Mouse (Mus musculus) liver, postnatal 0 days (tissue): ENCODE measurements around the gene Myoz1.

ENCODE experiments used
- CTCF ChIP-seq: sonication (generic); IDR thresholded peaks from 2 replicates; pipeline ENCODE4 v1.5.1; 2016; ENCODE audit warnings: antibody characterized with exemption, low read depth
- EP300 ChIP-seq: IDR thresholded peaks from 2 replicates; pipeline ENCODE4 v1.6.1; 2016; ENCODE audit warnings: antibody characterized with exemption, low read depth, mild to moderate bottlenecking

DNA sequence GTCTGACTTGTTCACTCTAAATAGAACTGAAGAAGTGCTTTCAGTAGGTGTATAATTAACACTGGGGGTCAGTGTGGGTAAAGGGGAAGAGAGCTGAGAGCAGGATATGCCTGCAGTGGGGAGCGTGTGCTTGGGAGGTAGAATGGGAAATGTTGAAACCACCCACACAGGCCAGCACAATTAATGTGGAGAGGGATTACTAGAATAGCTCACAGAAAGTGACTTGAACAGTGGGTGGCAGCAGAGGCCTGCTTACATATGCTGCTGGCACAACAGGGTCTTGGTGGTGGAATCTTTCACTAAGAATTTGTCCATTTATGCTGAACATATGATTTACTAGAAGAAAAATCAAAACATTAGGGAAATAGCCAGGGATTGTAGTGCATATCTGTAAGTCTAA lies 40.6 kb upstream of the Myoz1 start:
- TF ChIP-seq CTCF: peak; percentile 69
- TF ChIP-seq EP300: no peak
